Mouse (Mus musculus) heart, adult 2 months (tissue): Measurements from ENCODE around the gene Gm20518. TPM values are rescaled to one million over a fixed set of nuclear protein-coding genes. Genes with fewer than 3 reads are reported as not detected.

ENCODE experiments used
- DNase-seq, 2 experiments: peaks; one replicate each; pipeline ENCODE4 v3.0.0; 2021
- H3K27ac ChIP-seq: fragments of 200-600 bp; 2 replicates; pipeline ENCODE4 v1.8.1; 2022
- H3K27me3 ChIP-seq: fragments of 200-500 bp; 2 replicates; pipeline ENCODE4 v1.6.1; 2012; ENCODE audit warnings: mild to moderate bottlenecking, low read length, inconsistent platforms, mixed read lengths; ENCODE audit not compliant: control insufficient read depth, insufficient read depth
- H3K36me3 ChIP-seq: fragments of 200-500 bp; 2 replicates; pipeline ENCODE4 v1.6.1; 2012; ENCODE audit warnings: low read length, inconsistent platforms; ENCODE audit not compliant: control insufficient read depth, insufficient read depth
- H3K4me1 ChIP-seq: fragments of 200-500 bp; 2 replicates; pipeline ENCODE4 v1.6.1; 2011; ENCODE audit warnings: low read length; ENCODE audit not compliant: control insufficient read depth, insufficient read depth
- H3K4me3 ChIP-seq: fragments of 200-600 bp; 2 replicates; pipeline ENCODE4 v1.8.1; 2022
- H3K79me2 ChIP-seq: fragments of 200-500 bp; replicated peaks from 2 replicates; pipeline ENCODE4 v1.6.1; 2012; ENCODE audit warnings: mild to moderate bottlenecking, inconsistent platforms, low read length, moderate library complexity, mixed read lengths; ENCODE audit not compliant: control insufficient read depth, insufficient read depth
- H3K9ac ChIP-seq: fragments of 200-500 bp; 2 replicates; pipeline ENCODE4 v1.6.1; 2012; ENCODE audit warnings: low read depth, mild to moderate bottlenecking, control low read depth, inconsistent platforms, low read length, mixed read lengths
- CTCF ChIP-seq: fragments of 200-600 bp; IDR thresholded peaks from 2 replicates; pipeline ENCODE4 v1.8.1; 2022; ENCODE audit warnings: antibody characterized with exemption, mild to moderate bottlenecking, moderate library complexity
- EP300 ChIP-seq: fragments of 200-500 bp; IDR thresholded peaks from 2 replicates; pipeline ENCODE4 v1.6.1; 2011; ENCODE audit warnings: low read depth, low read length, control low read depth; ENCODE audit not compliant: insufficient read depth
- POLR2A ChIP-seq: fragments of 200-500 bp; IDR thresholded peaks from 2 replicates; pipeline ENCODE4 v1.6.1; 2011; ENCODE audit warnings: mild to moderate bottlenecking, low read depth, low read length, control low read depth; ENCODE audit not compliant: insufficient read depth
- WGBS: fragments of 180-500 bp; shearing (Covaris S2); methylation state at CpG from one replicate; pipeline ENCODE4 v1.1.7; 2018; 5-methylcytosine and 5-hydroxymethylcytosine counted together
- intact Hi-C: fragments of 180-260 bp; cut with DNase I; formaldehyde crosslinking; loops from one replicate; pipeline ENCODE4 v1.15.1; 2025
- polyA plus RNA-seq: library from polyadenylated mRNA; depleted of rRNA; stranded (reverse); fragments of >200 nt; gene quantifications from 2 replicates; pipeline ENCODE4 v1.2.3, GENCODE M21; 2012; rRNA removed
- total RNA-seq, 2 experiments: library from RNA; stranded (reverse); gene quantifications; 2 replicates each; pipeline ENCODE4 v1.2.3; 2021

Gm20518 gene
- total and polyA plus RNA-seq, 3 experiments: 0.20 to 0.68 (median 0.31) TPM

- H3K36me3 ChIP-seq: no peaks in the 10 kb centered on the region
- H3K79me2 ChIP-seq: no peaks in the 10 kb centered on the region
- intact Hi-C loops: loop anchor here (5.0 kb wide), 1 partner anchor 34 kb away; no protein-coding TSS in a partner anchor
- no peaks in the 10 kb centered on the region for H3K4me1 ChIP-seq
- H3K27me3 ChIP-seq: 0 out of 2 replicates have a peak, but pooled peaks cover 1% of the 10 kb centered on the region
- peak overlapping the region; percentile 32; the same call in 1 of the 2 replicates for H3K27ac ChIP-seq
- TF ChIP-seq POLR2A: no peak
- H3K9ac ChIP-seq: no peak overlapping the region
- H3K4me3 ChIP-seq: peak overlapping the region; percentile 59
- DNase-seq: no peak
Measured at GRCm38 (mm10) chr16:17796519-17796918, 95.0 kb downstream of the Gm20518 start.

GRCm38 (mm10) chr16:17795643-17796042, 95.8 kb downstream of the Gm20518 start:
- H3K36me3 ChIP-seq: no peaks in the 10 kb centered on the region
- no peaks in the 10 kb centered on the region for H3K79me2 ChIP-seq
- no peak overlapping the region for H3K9ac ChIP-seq
- TF ChIP-seq POLR2A (no peak), EP300 (no peak), CTCF (no peak)
- H3K27ac ChIP-seq: no peak overlapping the region
- no peak overlapping the region for H3K4me3 ChIP-seq
- DNase-seq: no peak
- 0 out of 2 replicates have a peak, but pooled peaks cover 1% of the 10 kb centered on the region for H3K27me3 ChIP-seq
- intact Hi-C loops: loop anchor here (5.0 kb wide), 1 partner anchor 33 kb away; no protein-coding TSS in a partner anchor
- no peaks in the 10 kb centered on the region for H3K4me1 ChIP-seq
- WGBS: 96% methylated on average over 5 of the region's 5 CpGs

GRCm38 (mm10) chr16:17794047-17794446, 97.4 kb downstream of the Gm20518 start:
- Histone ChIP-seq H3K4me1 (no peaks in the 10 kb centered on the region), H3K79me2 (no peaks in the 10 kb centered on the region), H3K4me3 (no peak overlapping the region), H3K27me3 (0 out of 2 replicates have a peak, but pooled peaks cover 1% of the 10 kb centered on the region), H3K36me3 (no peaks in the 10 kb centered on the region), H3K9ac (no peak overlapping the region), H3K27ac (no peak overlapping the region)
- intact Hi-C loops: no loop called here
- 85% methylated on average over 4 of the region's 4 CpGs for WGBS
- no peak for DNase-seq
- TF ChIP-seq EP300: no peak

- Histone ChIP-seq H3K4me1 (no peaks in the 10 kb centered on the region), H3K79me2 (no peaks in the 10 kb centered on the region), H3K27me3 (0 out of 2 replicates have a peak, but pooled peaks cover 1% of the 10 kb centered on the region), H3K4me3 (no peak overlapping the region), H3K36me3 (no peaks in the 10 kb centered on the region), H3K9ac (no peak overlapping the region), H3K27ac (no peak overlapping the region)
- no peak for TF ChIP-seq EP300
- TF ChIP-seq CTCF: no peak
- TF ChIP-seq POLR2A: no peak
- intact Hi-C loops: no loop called here
- DNase-seq: no peak
- WGBS: 85% methylated on average over 3 of the region's 3 CpGs
Measured at GRCm38 (mm10) chr16:17792728-17793127, 98.7 kb downstream of the Gm20518 start.

GRCm38 (mm10) chr16:17785337-17785736, 106.1 kb downstream of the Gm20518 start:
- Histone ChIP-seq H3K9ac (no peak overlapping the region), H3K4me1 (no peaks in the 10 kb centered on the region), H3K36me3 (0 out of 2 replicates have a peak, but pooled peaks cover 1% of the 10 kb centered on the region), H3K79me2 (no peaks in the 10 kb centered on the region), H3K27me3 (no peaks in the 10 kb centered on the region), H3K4me3 (no peak overlapping the region), H3K27ac (no peak overlapping the region)
- TF ChIP-seq POLR2A: no peak
- TF ChIP-seq CTCF: peak; percentile 73
- DNase-seq: no peak
- intact Hi-C loops: loop anchor here (2.0 kb wide), 1 partner anchor 27 kb away; no protein-coding TSS in a partner anchor
- 46% methylated on average over 3 of the region's 3 CpGs for WGBS

Other genes with a start within 250 kb of the Gm20518 start
- under 1 TPM; 0.26 to 0.32 TPM for gene Ccdc74a, start 245.2 kb downstream of the Gm20518 start, total RNA-seq
- gene Ccdc74a, start 245.2 kb downstream of the Gm20518 start, polyA plus RNA-seq: 0.16 and 0.47 TPM in 2 replicates
- 10 to 100 TPM; 21.5 to 24.9 TPM for gene Med15, start 158.8 kb downstream of the Gm20518 start, total RNA-seq
- gene Med15, start 158.8 kb downstream of the Gm20518 start, polyA plus RNA-seq: 37.3 and 44.3 TPM in 2 replicates
- 10 to 100 TPM; 17.3 to 18.6 TPM for gene Klhl22, start 132.1 kb downstream of the Gm20518 start, total RNA-seq
- gene Klhl22, start 132.1 kb downstream of the Gm20518 start, polyA plus RNA-seq: 23.6 and 30.2 TPM in 2 replicates
- 1 to 10 TPM; 4.1 to 5.2 TPM for gene Scarf2, start 94.4 kb downstream of the Gm20518 start, total RNA-seq
- 10.8 and 13.4 TPM in 2 replicates for gene Scarf2, start 94.4 kb downstream of the Gm20518 start, polyA plus RNA-seq
- not detected for gene B830017H08Rik, start 58.5 kb downstream of the Gm20518 start, total RNA-seq
- not detected in 2 replicates for gene B830017H08Rik, start 58.5 kb downstream of the Gm20518 start, polyA plus RNA-seq
- gene Car15, start 53.3 kb downstream of the Gm20518 start, total RNA-seq: 1 to 10 TPM; 1.6 to 2.9 TPM
- 4.6 and 5.2 TPM in 2 replicates for gene Car15, start 53.3 kb downstream of the Gm20518 start, polyA plus RNA-seq
- gene Tssk1, start 2.6 kb upstream of the Gm20518 start, total RNA-seq: under 1 TPM; 0.16 TPM
- gene Tssk1, start 2.6 kb upstream of the Gm20518 start, polyA plus RNA-seq: 0.27 and 0.29 TPM in 2 replicates
- 10 to 100 TPM; 46.5 to 55.7 TPM for gene Dgcr2, start 6.9 kb upstream of the Gm20518 start, total RNA-seq
- 64.3 and 77.9 TPM in 2 replicates for gene Dgcr2, start 6.9 kb upstream of the Gm20518 start, polyA plus RNA-seq
- not detected for gene Tssk2, start 7.0 kb upstream of the Gm20518 start, total RNA-seq
- 0.33 and 0.44 TPM in 2 replicates for gene Tssk2, start 7.0 kb upstream of the Gm20518 start, polyA plus RNA-seq
- gene Ess2, start 19.7 kb upstream of the Gm20518 start, total RNA-seq: 1 to 10 TPM; 8.0 to 8.3 TPM
- gene Ess2, start 19.7 kb upstream of the Gm20518 start, polyA plus RNA-seq: 11.4 and 12.6 TPM in 2 replicates
- not detected for gene Gsc2, start 23.4 kb upstream of the Gm20518 start, total RNA-seq
- gene Gsc2, start 23.4 kb upstream of the Gm20518 start, polyA plus RNA-seq: not detected in 2 replicates
- gene Slc25a1, start 36.5 kb upstream of the Gm20518 start, total RNA-seq: 1 to 10 TPM; 6.8 to 7.3 TPM
- gene Slc25a1, start 36.5 kb upstream of the Gm20518 start, polyA plus RNA-seq: 32.3 and 65.5 TPM in 2 replicates
- gene Vpreb2, start 88.8 kb upstream of the Gm20518 start, total RNA-seq: not detected
- not detected in 2 replicates for gene Vpreb2, start 88.8 kb upstream of the Gm20518 start, polyA plus RNA-seq
- 10 to 100 TPM; 41.4 TPM for gene Dgcr6, start 161.2 kb upstream of the Gm20518 start, total RNA-seq
- 46.7 and 48.8 TPM in 2 replicates for gene Dgcr6, start 161.2 kb upstream of the Gm20518 start, polyA plus RNA-seq
- gene Prodh, start 198.5 kb upstream of the Gm20518 start, total RNA-seq: 10 to 100 TPM; 18.8 to 23.4 TPM
- 46.7 and 57.9 TPM in 2 replicates for gene Prodh, start 198.5 kb upstream of the Gm20518 start, polyA plus RNA-seq
- 1 to 10 TPM; 2.3 to 9.8 TPM for gene Rtn4r, start 236.0 kb upstream of the Gm20518 start, total RNA-seq
- gene Rtn4r, start 236.0 kb upstream of the Gm20518 start, polyA plus RNA-seq: 31.9 and 57.8 TPM in 2 replicates